Mouse (Mus musculus): ENCODE data around the gene Micu1. TPM values are rescaled to one million over a fixed set of nuclear protein-coding genes. Genes with fewer than 3 reads are reported as not detected.

The Micu1 gene
- polyA plus RNA-seq, 1 experiment from 2014 or later, result 79.9 TPM

GRCm38 (mm10) chr10:59755681-59756080, 53.4 kb downstream of the Micu1 start:
- Histone ChIP-seq H3K9me3 (no peaks in the 10 kb centered on the region), H3K4me2 (replicated peaks) (no peak overlapping the region), H3K27ac (no peak overlapping the region), H3K27me3 (no peaks in the 10 kb centered on the region), H3K9ac (no peak overlapping the region), H3K36me3 (peaks cover 7% of the 10 kb centered on the region), H3K4me3 (no peak overlapping the region), H3K4me1 (peaks cover 18% of the 10 kb centered on the region)
- ATAC-seq (ENCODE audit: insufficient number of reproducible peaks, insufficient read depth, low FRiP score, low TSS enrichment), result no peak
- 70% methylated on average over 11 of the region's 11 CpGs for WGBS

GRCm38 (mm10) chr10:59756090-59756489, 53.8 kb downstream of the Micu1 start:
- peaks cover 7% of the 10 kb centered on the region for H3K36me3 ChIP-seq
- no peak overlapping the region for H3K9ac ChIP-seq
- H3K4me1 ChIP-seq, result peaks cover 17% of the 10 kb centered on the region
- no peak overlapping the region for H3K4me3 ChIP-seq
- 0 out of 2 replicates have a peak, but pooled peaks have one; percentile 74 for ATAC-seq (ENCODE audit: insufficient number of reproducible peaks, insufficient read depth, low FRiP score, low TSS enrichment)
- H3K4me2 ChIP-seq (replicated peaks), result no peak overlapping the region
- H3K9me3 ChIP-seq, result no peaks in the 10 kb centered on the region
- H3K27ac ChIP-seq, result no peak overlapping the region
- WGBS, result 26% methylated on average over 12 of the region's 12 CpGs
- no peaks in the 10 kb centered on the region for H3K27me3 ChIP-seq

- no peaks in the 10 kb centered on the region for H3K9me3 ChIP-seq
- H3K27me3 ChIP-seq, result no peaks in the 10 kb centered on the region
- no peak overlapping the region for H3K4me2 ChIP-seq (replicated peaks)
- peaks cover 15% of the 10 kb centered on the region for H3K4me1 ChIP-seq
- H3K27ac ChIP-seq, result no peak overlapping the region
- H3K36me3 ChIP-seq, result peaks cover 7% of the 10 kb centered on the region
- 29% methylated on average over 8 of the region's 8 CpGs for WGBS
- H3K9ac ChIP-seq, result no peak overlapping the region
- ATAC-seq (ENCODE audit: insufficient number of reproducible peaks, insufficient read depth, low FRiP score, low TSS enrichment), result no peak
- no peak overlapping the region for H3K4me3 ChIP-seq
These were observed 54.3 kb downstream of the Micu1 start for GRCm38 (mm10) chr10:59756570-59756969.

- Histone ChIP-seq H3K9ac (no peak overlapping the region), H3K4me2 (replicated peaks) (no peak overlapping the region), H3K9me3 (no peaks in the 10 kb centered on the region), H3K4me1 (no peaks in the 10 kb centered on the region), H3K4me3 (no peak overlapping the region), H3K36me3 (0 out of 2 replicates have a peak, but pooled peaks cover 3% of the 10 kb centered on the region), H3K27ac (no peak overlapping the region), H3K27me3 (no peaks in the 10 kb centered on the region)
- no peak for ATAC-seq (ENCODE audit: insufficient number of reproducible peaks, insufficient read depth, low FRiP score, low TSS enrichment)
- WGBS, result 88% methylated on average over 6 of the region's 6 CpGs
These were observed 62.5 kb downstream of the Micu1 start for GRCm38 (mm10) chr10:59764781-59765180.

- ATAC-seq (ENCODE audit: insufficient number of reproducible peaks, insufficient read depth, low FRiP score, low TSS enrichment), result no peak
- Histone ChIP-seq H3K4me2 (replicated peaks) (no peak overlapping the region), H3K9me3 (no peaks in the 10 kb centered on the region), H3K4me1 (no peaks in the 10 kb centered on the region), H3K27me3 (no peaks in the 10 kb centered on the region), H3K4me3 (no peak overlapping the region), H3K9ac (no peak overlapping the region), H3K36me3 (0 out of 2 replicates have a peak, but pooled peaks cover 6% of the 10 kb centered on the region), H3K27ac (no peak overlapping the region)
- 71% methylated on average over 13 of the region's 13 CpGs for WGBS
These were observed 66.2 kb downstream of the Micu1 start for GRCm38 (mm10) chr10:59768369-59769079.

- ATAC-seq (ENCODE audit: insufficient number of reproducible peaks, insufficient read depth, low FRiP score, low TSS enrichment), result no peak
- Histone ChIP-seq H3K36me3 (0 out of 2 replicates have a peak, but pooled peaks cover 9% of the 10 kb centered on the region), H3K27me3 (no peaks in the 10 kb centered on the region), H3K4me2 (replicated peaks) (no peak overlapping the region), H3K9me3 (no peaks in the 10 kb centered on the region), H3K4me3 (no peak overlapping the region), H3K4me1 (no peaks in the 10 kb centered on the region), H3K27ac (no peak overlapping the region), H3K9ac (no peak overlapping the region)
- 88% methylated on average over 6 of the region's 6 CpGs for WGBS
These were observed 69.2 kb downstream of the Micu1 start for GRCm38 (mm10) chr10:59771375-59772048.

- Histone ChIP-seq H3K36me3 (0 out of 2 replicates have a peak, but pooled peaks cover 9% of the 10 kb centered on the region), H3K9ac (no peak overlapping the region), H3K4me3 (no peak overlapping the region), H3K27ac (no peak overlapping the region), H3K27me3 (no peaks in the 10 kb centered on the region), H3K4me2 (replicated peaks) (no peak overlapping the region), H3K9me3 (no peaks in the 10 kb centered on the region), H3K4me1 (no peaks in the 10 kb centered on the region)
- ATAC-seq (ENCODE audit: insufficient number of reproducible peaks, insufficient read depth, low FRiP score, low TSS enrichment), result no peak
- WGBS, result 88% methylated on average over 2 of the region's 2 CpGs
These were observed 69.7 kb downstream of the Micu1 start for GRCm38 (mm10) chr10:59772049-59772397.

- ATAC-seq (ENCODE audit: insufficient number of reproducible peaks, insufficient read depth, low FRiP score, low TSS enrichment), result no peak
- WGBS, result 88% methylated on average over 13 of the region's 13 CpGs
These were observed 71.3 kb downstream of the Micu1 start for GRCm38 (mm10) chr10:59773441-59774140.

GRCm38 (mm10) chr10:59774141-59774534, 71.9 kb downstream of the Micu1 start:
- Histone ChIP-seq H3K9me3 (no peaks in the 10 kb centered on the region), H3K27me3 (no peaks in the 10 kb centered on the region), H3K4me2 (replicated peaks) (no peak overlapping the region), H3K36me3 (0 out of 2 replicates have a peak, but pooled peaks cover 9% of the 10 kb centered on the region), H3K27ac (no peak overlapping the region), H3K4me1 (no peaks in the 10 kb centered on the region), H3K4me3 (no peak overlapping the region), H3K9ac (no peak overlapping the region)
- ATAC-seq (ENCODE audit: insufficient number of reproducible peaks, insufficient read depth, low FRiP score, low TSS enrichment), result no peak
- WGBS, result 87% methylated on average over 3 of the region's 3 CpGs

More at GRCm38 (mm10) chr10:59773441-59774140, 71.3 kb downstream of the Micu1 start:
- no peaks in the 10 kb centered on the region for H3K27me3 ChIP-seq
- no peak overlapping the region for H3K9ac ChIP-seq
- no peak overlapping the region for H3K4me2 ChIP-seq (replicated peaks)
- H3K27ac ChIP-seq, result no peak overlapping the region
- no peaks in the 10 kb centered on the region for H3K4me1 ChIP-seq
- 0 out of 2 replicates have a peak, but pooled peaks cover 9% of the 10 kb centered on the region for H3K36me3 ChIP-seq
- no peak overlapping the region for H3K4me3 ChIP-seq
- H3K9me3 ChIP-seq, result no peaks in the 10 kb centered on the region

- Histone ChIP-seq H3K36me3 (0 out of 2 replicates have a peak, but pooled peaks cover 3% of the 10 kb centered on the region), H3K4me2 (replicated peaks) (no peak overlapping the region), H3K4me3 (no peak overlapping the region), H3K9me3 (no peaks in the 10 kb centered on the region), H3K27me3 (no peaks in the 10 kb centered on the region), H3K4me1 (no peaks in the 10 kb centered on the region), H3K27ac (no peak overlapping the region), H3K9ac (no peak overlapping the region)
- ATAC-seq (ENCODE audit: insufficient number of reproducible peaks, insufficient read depth, low FRiP score, low TSS enrichment), result no peak
- WGBS, result 73% methylated on average over 3 of the region's 3 CpGs
These were observed 75.0 kb downstream of the Micu1 start for GRCm38 (mm10) chr10:59777246-59777645.

- Histone ChIP-seq H3K27me3 (no peaks in the 10 kb centered on the region), H3K9ac (no peak overlapping the region), H3K36me3 (0 out of 2 replicates have a peak, but pooled peaks cover 5% of the 10 kb centered on the region), H3K4me3 (no peak overlapping the region), H3K4me2 (replicated peaks) (no peak overlapping the region), H3K9me3 (no peaks in the 10 kb centered on the region), H3K27ac (no peak overlapping the region), H3K4me1 (no peaks in the 10 kb centered on the region)
- 88% methylated on average over 4 of the region's 4 CpGs for WGBS
- no peak for ATAC-seq (ENCODE audit: insufficient number of reproducible peaks, insufficient read depth, low FRiP score, low TSS enrichment)
These were observed 75.9 kb downstream of the Micu1 start for GRCm38 (mm10) chr10:59778137-59778710.
